Mouse (Mus musculus): ENCODE data around the gene Klhl29.

Klhl29 gene

GRCm38 (mm10) chr12:5252569-5252968, 122.9 kb downstream of the Klhl29 start:
- DNase-seq = no peak

- peak; percentile 86 to 88 for DNase-seq
Measured at GRCm38 (mm10) chr12:5250042-5250441, 125.4 kb downstream of the Klhl29 start.

GRCm38 (mm10) chr12:5249068-5249467, 126.4 kb downstream of the Klhl29 start:
- no peak for DNase-seq

GRCm38 (mm10) chr12:5247505-5247904, 128.0 kb downstream of the Klhl29 start:
- no peak for DNase-seq

- DNase-seq = no peak
Measured at GRCm38 (mm10) chr12:5246721-5247341, 128.7 kb downstream of the Klhl29 start.

- DNase-seq = no peak
Measured at GRCm38 (mm10) chr12:5246193-5246621, 129.3 kb downstream of the Klhl29 start.

- DNase-seq = no peak
Measured at GRCm38 (mm10) chr12:5245207-5245597, 130.3 kb downstream of the Klhl29 start.

GRCm38 (mm10) chr12:5244431-5245206, 130.9 kb downstream of the Klhl29 start:
- DNase-seq = no peak

GRCm38 (mm10) chr12:5243867-5244266, 131.6 kb downstream of the Klhl29 start:
- DNase-seq = no peak

- DNase-seq = no peak
Measured at GRCm38 (mm10) chr12:5243449-5243848, 132.0 kb downstream of the Klhl29 start.

- DNase-seq = no peak
Measured at GRCm38 (mm10) chr12:5242551-5243330, 132.7 kb downstream of the Klhl29 start.

GRCm38 (mm10) chr12:5239451-5240245, 135.8 kb downstream of the Klhl29 start:
- no peak for DNase-seq

GRCm38 (mm10) chr12:5237078-5237477, 138.4 kb downstream of the Klhl29 start:
- peak; percentile 38 for DNase-seq

- DNase-seq = no peak
Measured at GRCm38 (mm10) chr12:5235596-5235995, 139.9 kb downstream of the Klhl29 start.

- DNase-seq = no peak
Measured at GRCm38 (mm10) chr12:5230504-5230903, 145.0 kb downstream of the Klhl29 start.

- DNase-seq = no peak
Measured at GRCm38 (mm10) chr12:5226676-5227654, 148.5 kb downstream of the Klhl29 start.

- no peak for DNase-seq
Measured at GRCm38 (mm10) chr12:5223595-5223994, 151.9 kb downstream of the Klhl29 start.

- DNase-seq = no peak
Measured at GRCm38 (mm10) chr12:5222439-5223202, 152.9 kb downstream of the Klhl29 start.

GRCm38 (mm10) chr12:5219913-5220575, 155.4 kb downstream of the Klhl29 start:
- DNase-seq = no peak
